Mouse (Mus musculus): Measurements from ENCODE around the gene Anpep. TPM values are rescaled to one million over a fixed set of nuclear protein-coding genes. Genes with fewer than 3 reads are reported as not detected.

Anpep gene
- polyA plus RNA-seq, 1 experiment from 2014 or later = 9.0 TPM

- no peak for ATAC-seq (ENCODE audit: insufficient number of reproducible peaks, insufficient read depth, low FRiP score, low read depth)
Observed at GRCm38 (mm10) chr7:79844090-79844802, 16.6 kb downstream of the Anpep start.

GRCm38 (mm10) chr7:79842163-79842562, 18.7 kb downstream of the Anpep start:
- H3K4me3 ChIP-seq (ENCODE audit: control insufficient read depth in 1 of 2, insufficient read depth in 1 of 2, low read depth in 1 of 2, low read length in 2 of 2) = no peak overlapping the region
- peaks cover 5 to 8% of the 10 kb centered on the region in 2 experiments; a peak in 3 of 4 replicates for H3K4me1 ChIP-seq (ENCODE audit: control insufficient read depth in 2 of 2, insufficient read depth in 2 of 2, low read length in 2 of 2)
- WGBS = 63% methylated on average over 7 of the region's 7 CpGs
- no peak for ATAC-seq (ENCODE audit: insufficient number of reproducible peaks, insufficient read depth, low FRiP score, low read depth)
- no peaks in the 10 kb centered on the region for H3K9me3 ChIP-seq (ENCODE audit: control insufficient read depth, low read length)
- no peaks in the 10 kb centered on the region for H3K36me3 ChIP-seq (ENCODE audit: control insufficient read depth, insufficient read depth, low read length)
- H3K27ac ChIP-seq (replicated peaks in 1 of 2; ENCODE audit: control insufficient read depth in 1 of 2, insufficient read depth in 1 of 2, low read depth in 2 of 2, low read length in 2 of 2) = no peak overlapping the region
- peaks cover 5% of the 10 kb centered on the region; the same call in 1 of the 2 replicates for H3K27me3 ChIP-seq (ENCODE audit: control insufficient read depth, insufficient read depth, low read length)
- no peak overlapping the region for H3K4me2 ChIP-seq (ENCODE audit: low read length)
- no peak overlapping the region for H3K9ac ChIP-seq (ENCODE audit: low read length)

More at GRCm38 (mm10) chr7:79844090-79844802, 16.6 kb downstream of the Anpep start:
- Histone ChIP-seq H3K4me1 (ENCODE audit: control insufficient read depth in 2 of 2, insufficient read depth in 2 of 2, low read length in 2 of 2) (peaks cover 9 to 15% of the 10 kb centered on the region in 2 experiments), H3K27ac (replicated peaks in 1 of 2; ENCODE audit: control insufficient read depth in 1 of 2, insufficient read depth in 1 of 2, low read depth in 2 of 2, low read length in 2 of 2) (peak overlapping the region in 1 of 2 experiments; percentile 25; a peak in 1 of 4 replicates), H3K36me3 (ENCODE audit: control insufficient read depth, insufficient read depth, low read length) (no peaks in the 10 kb centered on the region), H3K9ac (ENCODE audit: low read length) (no peak overlapping the region), H3K27me3 (ENCODE audit: control insufficient read depth, insufficient read depth, low read length) (peaks cover 6% of the 10 kb centered on the region; the same call in 1 of the 2 replicates), H3K4me2 (ENCODE audit: low read length) (no peak overlapping the region), H3K9me3 (ENCODE audit: control insufficient read depth, low read length) (no peaks in the 10 kb centered on the region), H3K4me3 (ENCODE audit: control insufficient read depth in 1 of 2, insufficient read depth in 1 of 2, low read depth in 1 of 2, low read length in 2 of 2) (no peak overlapping the region)
- WGBS = 59% methylated on average over 8 of the region's 8 CpGs

DNA sequence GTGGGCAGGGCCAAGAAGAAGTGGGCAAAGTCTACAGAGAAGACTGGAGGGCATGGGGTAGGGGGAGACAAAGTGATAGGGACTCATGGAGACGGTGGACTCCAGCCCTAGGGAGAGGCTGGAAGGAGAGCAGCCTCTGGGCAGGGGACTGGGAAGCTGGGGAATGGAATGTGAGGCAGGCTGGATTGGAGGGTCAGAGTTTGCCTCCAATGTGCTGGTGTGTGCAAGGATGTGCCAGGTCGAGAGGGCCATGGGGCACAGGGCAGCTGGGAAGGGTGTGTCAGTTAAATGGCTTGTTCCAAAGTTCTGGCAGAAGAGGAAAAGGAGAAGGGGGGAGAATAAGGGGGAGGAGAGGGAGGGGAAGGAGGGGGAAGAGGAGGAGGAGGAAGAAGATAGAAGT, 23.6 kb downstream of the Anpep start:
- Histone ChIP-seq H3K4me2 (ENCODE audit: low read length) (no peak overlapping the region), H3K27ac (replicated peaks in 1 of 2; ENCODE audit: control insufficient read depth in 1 of 2, insufficient read depth in 1 of 2, low read depth in 2 of 2, low read length in 2 of 2) (no peak overlapping the region), H3K4me3 (ENCODE audit: control insufficient read depth in 1 of 2, insufficient read depth in 1 of 2, low read depth in 1 of 2, low read length in 2 of 2) (no peak overlapping the region), H3K4me1 (ENCODE audit: control insufficient read depth in 2 of 2, insufficient read depth in 2 of 2, low read length in 2 of 2) (no peaks in the 10 kb centered on the region), H3K9ac (ENCODE audit: low read length) (no peak overlapping the region), H3K27me3 (ENCODE audit: control insufficient read depth, insufficient read depth, low read length) (no peaks in the 10 kb centered on the region), H3K9me3 (ENCODE audit: control insufficient read depth, low read length) (no peaks in the 10 kb centered on the region), H3K36me3 (ENCODE audit: control insufficient read depth, insufficient read depth, low read length) (no peaks in the 10 kb centered on the region)
- no peak for ATAC-seq (ENCODE audit: insufficient number of reproducible peaks, insufficient read depth, low FRiP score, low read depth)
- WGBS = 59% methylated on average over 2 of the region's 2 CpGs

DNA sequence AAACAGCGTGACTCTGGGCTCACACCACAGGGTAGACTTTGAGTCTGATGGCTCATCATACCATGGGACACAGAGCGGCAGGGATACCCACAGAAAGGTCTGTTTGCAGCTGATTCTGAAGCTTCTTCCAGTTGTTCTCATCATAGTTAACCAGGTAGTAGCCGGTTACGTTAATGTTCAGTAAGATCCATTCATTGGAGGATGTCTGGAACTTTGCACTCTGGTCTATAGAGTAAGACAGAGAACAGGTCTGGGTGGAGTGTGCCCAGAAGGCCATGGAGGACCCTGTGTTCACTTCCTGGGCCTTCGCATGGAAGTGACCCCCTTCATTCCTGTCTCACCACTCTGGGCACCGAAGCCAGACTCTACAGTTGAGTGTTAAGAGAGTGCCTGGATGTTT, 25.7 kb downstream of the Anpep start:
- 85% methylated on average over 6 of the region's 6 CpGs for WGBS
- Histone ChIP-seq H3K9me3 (ENCODE audit: control insufficient read depth, low read length) (no peaks in the 10 kb centered on the region), H3K4me2 (ENCODE audit: low read length) (no peak overlapping the region), H3K27ac (replicated peaks in 1 of 2; ENCODE audit: control insufficient read depth in 1 of 2, insufficient read depth in 1 of 2, low read depth in 2 of 2, low read length in 2 of 2) (no peak overlapping the region), H3K4me3 (ENCODE audit: control insufficient read depth in 1 of 2, insufficient read depth in 1 of 2, low read depth in 1 of 2, low read length in 2 of 2) (no peak overlapping the region), H3K9ac (ENCODE audit: low read length) (no peak overlapping the region), H3K27me3 (ENCODE audit: control insufficient read depth, insufficient read depth, low read length) (no peaks in the 10 kb centered on the region), H3K36me3 (ENCODE audit: control insufficient read depth, insufficient read depth, low read length) (no peaks in the 10 kb centered on the region), H3K4me1 (ENCODE audit: control insufficient read depth in 2 of 2, insufficient read depth in 2 of 2, low read length in 2 of 2) (no peaks in the 10 kb centered on the region)
- ATAC-seq (ENCODE audit: insufficient number of reproducible peaks, insufficient read depth, low FRiP score, low read depth) = no peak

DNA sequence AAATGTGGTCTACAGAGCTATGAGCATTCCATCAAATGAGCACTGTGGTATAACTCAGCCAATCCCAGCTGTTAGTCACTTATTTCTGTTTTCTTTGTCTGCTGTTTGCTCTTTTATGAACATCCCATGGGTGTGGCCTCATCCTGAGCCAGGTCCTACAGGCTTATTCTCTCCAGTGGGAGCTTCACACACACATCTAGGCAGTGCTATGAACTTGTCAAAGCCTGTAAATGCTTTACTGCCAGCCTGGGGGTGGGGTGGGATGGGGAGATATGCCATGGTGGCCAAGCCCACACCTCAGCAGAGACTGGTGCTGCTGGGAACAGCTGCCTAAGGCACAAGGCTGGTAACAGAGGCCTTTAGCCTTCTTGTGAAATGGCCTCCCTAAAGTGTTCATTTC, 27.9 kb downstream of the Anpep start:
- no peaks in the 10 kb centered on the region for H3K4me1 ChIP-seq (ENCODE audit: control insufficient read depth in 2 of 2, insufficient read depth in 2 of 2, low read length in 2 of 2)
- ATAC-seq (ENCODE audit: insufficient number of reproducible peaks, insufficient read depth, low FRiP score, low read depth) = no peak
- H3K27ac ChIP-seq (replicated peaks in 1 of 2; ENCODE audit: control insufficient read depth in 1 of 2, insufficient read depth in 1 of 2, low read depth in 2 of 2, low read length in 2 of 2) = no peak overlapping the region
- H3K27me3 ChIP-seq (ENCODE audit: control insufficient read depth, insufficient read depth, low read length) = no peaks in the 10 kb centered on the region
- H3K9me3 ChIP-seq (ENCODE audit: control insufficient read depth, low read length) = no peaks in the 10 kb centered on the region
- H3K4me2 ChIP-seq (ENCODE audit: low read length) = no peak overlapping the region
- no peak overlapping the region for H3K9ac ChIP-seq (ENCODE audit: low read length)
- H3K36me3 ChIP-seq (ENCODE audit: control insufficient read depth, insufficient read depth, low read length) = no peaks in the 10 kb centered on the region
- no peak overlapping the region for H3K4me3 ChIP-seq (ENCODE audit: control insufficient read depth in 1 of 2, insufficient read depth in 1 of 2, low read depth in 1 of 2, low read length in 2 of 2)

- 58% methylated on average over 6 of the region's 6 CpGs for WGBS
- no peaks in the 10 kb centered on the region for H3K9me3 ChIP-seq (ENCODE audit: control insufficient read depth, low read length)
- H3K9ac ChIP-seq (ENCODE audit: low read length) = no peak overlapping the region
- H3K4me3 ChIP-seq (ENCODE audit: control insufficient read depth in 1 of 2, insufficient read depth in 1 of 2, low read depth in 1 of 2, low read length in 2 of 2) = no peak overlapping the region
- H3K4me2 ChIP-seq (ENCODE audit: low read length) = no peak overlapping the region
- peak overlapping the region; percentile 43 to 58; a peak in 3 of 4 replicates for H3K27ac ChIP-seq (replicated peaks in 1 of 2; ENCODE audit: control insufficient read depth in 1 of 2, insufficient read depth in 1 of 2, low read depth in 2 of 2, low read length in 2 of 2)
- no peaks in the 10 kb centered on the region for H3K27me3 ChIP-seq (ENCODE audit: control insufficient read depth, insufficient read depth, low read length)
- H3K4me1 ChIP-seq (ENCODE audit: control insufficient read depth in 2 of 2, insufficient read depth in 2 of 2, low read length in 2 of 2) = no peaks in the 10 kb centered on the region
- H3K36me3 ChIP-seq (ENCODE audit: control insufficient read depth, insufficient read depth, low read length) = no peaks in the 10 kb centered on the region
- ATAC-seq (ENCODE audit: insufficient number of reproducible peaks, insufficient read depth, low FRiP score, low read depth) = no peak
Observed at GRCm38 (mm10) chr7:79831585-79831984, 29.3 kb downstream of the Anpep start.

GRCm38 (mm10) chr7:79831145-79831544, 29.7 kb downstream of the Anpep start:
- H3K27me3 ChIP-seq (ENCODE audit: control insufficient read depth, insufficient read depth, low read length) = no peaks in the 10 kb centered on the region
- ATAC-seq (ENCODE audit: insufficient number of reproducible peaks, insufficient read depth, low FRiP score, low read depth) = no peak
- H3K27ac ChIP-seq (replicated peaks in 1 of 2; ENCODE audit: control insufficient read depth in 1 of 2, insufficient read depth in 1 of 2, low read depth in 2 of 2, low read length in 2 of 2) = peak overlapping the region; percentile 43 to 58; a peak in 3 of 4 replicates
- H3K4me1 ChIP-seq (ENCODE audit: control insufficient read depth in 2 of 2, insufficient read depth in 2 of 2, low read length in 2 of 2) = no peaks in the 10 kb centered on the region
- H3K4me3 ChIP-seq (ENCODE audit: control insufficient read depth in 1 of 2, insufficient read depth in 1 of 2, low read depth in 1 of 2, low read length in 2 of 2) = no peak overlapping the region
- no peak overlapping the region for H3K9ac ChIP-seq (ENCODE audit: low read length)
- H3K9me3 ChIP-seq (ENCODE audit: control insufficient read depth, low read length) = no peaks in the 10 kb centered on the region
- H3K4me2 ChIP-seq (ENCODE audit: low read length) = no peak overlapping the region
- H3K36me3 ChIP-seq (ENCODE audit: control insufficient read depth, insufficient read depth, low read length) = 0 out of 2 replicates have a peak, but pooled peaks cover 1% of the 10 kb centered on the region
- 61% methylated on average over 6 of the region's 6 CpGs for WGBS

GRCm38 (mm10) chr7:79828341-79828740, 32.5 kb downstream of the Anpep start:
- Histone ChIP-seq H3K4me2 (ENCODE audit: low read length) (no peak overlapping the region), H3K36me3 (ENCODE audit: control insufficient read depth, insufficient read depth, low read length) (0 out of 2 replicates have a peak, but pooled peaks cover 12% of the 10 kb centered on the region), H3K27ac (replicated peaks in 1 of 2; ENCODE audit: control insufficient read depth in 1 of 2, insufficient read depth in 1 of 2, low read depth in 2 of 2, low read length in 2 of 2) (no peak overlapping the region), H3K4me3 (ENCODE audit: control insufficient read depth in 1 of 2, insufficient read depth in 1 of 2, low read depth in 1 of 2, low read length in 2 of 2) (no peak overlapping the region), H3K4me1 (ENCODE audit: control insufficient read depth in 2 of 2, insufficient read depth in 2 of 2, low read length in 2 of 2) (no peaks in the 10 kb centered on the region), H3K9ac (ENCODE audit: low read length) (no peak overlapping the region), H3K27me3 (ENCODE audit: control insufficient read depth, insufficient read depth, low read length) (no peaks in the 10 kb centered on the region), H3K9me3 (ENCODE audit: control insufficient read depth, low read length) (peaks cover 6% of the 10 kb centered on the region; the same call in 1 of the 2 replicates)
- WGBS = 83% methylated on average over 3 of the region's 3 CpGs
- ATAC-seq (ENCODE audit: insufficient number of reproducible peaks, insufficient read depth, low FRiP score, low read depth) = no peak
